Mouse (Mus musculus): ENCODE data around the gene Gm128. TPM values are rescaled to one million over a fixed set of nuclear protein-coding genes. Genes with fewer than 3 reads are reported as not detected.
A peak's percentile ranks its signal among the peaks of the same experiment; 100 is the strongest.

The Gm128 gene
- polyA plus RNA-seq, 1 experiment from 2014 or later = 0.19 TPM

GRCm38 (mm10) chr3:95237541-95238099 is 3.8 kb downstream of the Gm128 start:
- peaks cover 3% of the 10 kb centered on the region; the same call in 1 of the 2 replicates for H3K4me1 ChIP-seq (replicated peaks)
- H3K9ac ChIP-seq = no peak overlapping the region
- ATAC-seq (ENCODE audit: low FRiP score) = no peak
- H3K27me3 ChIP-seq = no peaks in the 10 kb centered on the region
- H3K9me3 ChIP-seq = no peaks in the 10 kb centered on the region
- peaks cover 65% of the 10 kb centered on the region for H3K36me3 ChIP-seq
- no peak overlapping the region for H3K4me2 ChIP-seq
- WGBS = 92% methylated on average over 8 of the region's 8 CpGs
- H3K27ac ChIP-seq = no peak overlapping the region
- no peak overlapping the region for H3K4me3 ChIP-seq

- Histone ChIP-seq H3K4me2 (no peak overlapping the region), H3K27ac (no peak overlapping the region; the same call in 1 of the 2 replicates)
- WGBS = 73% methylated on average over 23 of the region's 23 CpGs
These were observed 5.8 kb downstream of the Gm128 start for GRCm38 (mm10) chr3:95235386-95236301.

GRCm38 (mm10) chr3:95233303-95233980 is 8.0 kb downstream of the Gm128 start:
- peaks cover 36% of the 10 kb centered on the region for H3K4me1 ChIP-seq (replicated peaks)
- H3K9me3 ChIP-seq = no peaks in the 10 kb centered on the region
- no peak overlapping the region for H3K4me2 ChIP-seq
- H3K27me3 ChIP-seq = no peaks in the 10 kb centered on the region
- H3K9ac ChIP-seq = no peak overlapping the region
- H3K36me3 ChIP-seq = peaks cover 70% of the 10 kb centered on the region
- ATAC-seq (ENCODE audit: low FRiP score) = no peak
- 82% methylated on average over 16 of the region's 16 CpGs for WGBS
- H3K27ac ChIP-seq = no peak overlapping the region
- no peak overlapping the region for H3K4me3 ChIP-seq

More at GRCm38 (mm10) chr3:95235386-95236301, 5.8 kb downstream of the Gm128 start:
- H3K4me3 ChIP-seq = no peak overlapping the region
- peaks cover 21% of the 10 kb centered on the region for H3K4me1 ChIP-seq (replicated peaks)
- no peaks in the 10 kb centered on the region for H3K27me3 ChIP-seq
- ATAC-seq (ENCODE audit: low FRiP score) = no peak
- H3K9me3 ChIP-seq = no peaks in the 10 kb centered on the region
- no peak overlapping the region for H3K9ac ChIP-seq
- H3K36me3 ChIP-seq = peaks cover 70% of the 10 kb centered on the region

- no peak overlapping the region for H3K4me3 ChIP-seq
- no peaks in the 10 kb centered on the region for H3K27me3 ChIP-seq
- H3K4me1 ChIP-seq (replicated peaks) = peaks cover 36% of the 10 kb centered on the region
- 0 out of 2 replicates have a peak overlapping the region, but pooled peaks have one; percentile 24 for H3K9ac ChIP-seq
- H3K9me3 ChIP-seq = no peaks in the 10 kb centered on the region
- no peak for ATAC-seq (ENCODE audit: low FRiP score)
- no peak overlapping the region for H3K4me2 ChIP-seq
- 93% methylated on average over 7 of the region's 7 CpGs for WGBS
- H3K36me3 ChIP-seq = peaks cover 63% of the 10 kb centered on the region
- H3K27ac ChIP-seq = no peak overlapping the region
These were observed 8.6 kb downstream of the Gm128 start for GRCm38 (mm10) chr3:95232771-95233170.

GRCm38 (mm10) chr3:95231298-95232221 is 9.8 kb downstream of the Gm128 start, which contains the start of gene Mllt11:
TSS of gene Mllt11 (minus strand) at chr3:95232171.
- peaks cover 38% of the 10 kb centered on the region for H3K4me1 ChIP-seq (replicated peaks)
- ATAC-seq (ENCODE audit: low FRiP score) = no peak
- WGBS = 67% methylated on average over 13 of the region's 13 CpGs
- H3K9me3 ChIP-seq = no peaks in the 10 kb centered on the region
- H3K9ac ChIP-seq = peak within 1 kb of the TSS; percentile 95
- H3K36me3 ChIP-seq = peaks cover 51% of the 10 kb centered on the region
- H3K27ac ChIP-seq = peak within 1 kb of the TSS; percentile 99
- H3K4me2 ChIP-seq = peak within 1 kb of the TSS; percentile 88
- peak within 1 kb of the TSS; percentile 88 for H3K4me3 ChIP-seq
- no peaks in the 10 kb centered on the region for H3K27me3 ChIP-seq

- Histone ChIP-seq H3K4me2 (peak overlapping the region; percentile 88), H3K9me3 (no peaks in the 10 kb centered on the region), H3K4me1 (replicated peaks) (peaks cover 46% of the 10 kb centered on the region), H3K9ac (peak overlapping the region; percentile 95), H3K36me3 (peaks cover 45% of the 10 kb centered on the region), H3K27me3 (no peaks in the 10 kb centered on the region), H3K27ac (peak overlapping the region; percentile 99), H3K4me3 (peak overlapping the region; percentile 88)
- no peak for ATAC-seq (ENCODE audit: low FRiP score)
- WGBS = 31% methylated on average over 8 of the region's 8 CpGs
These were observed 10.7 kb downstream of the Gm128 start for GRCm38 (mm10) chr3:95230495-95231297.

- Histone ChIP-seq H3K36me3 (peaks cover 45% of the 10 kb centered on the region), H3K4me2 (peak overlapping the region; percentile 88), H3K27me3 (no peaks in the 10 kb centered on the region), H3K9ac (peak overlapping the region; percentile 95), H3K9me3 (no peaks in the 10 kb centered on the region), H3K27ac (peak overlapping the region; percentile 99), H3K4me1 (replicated peaks) (peaks cover 54% of the 10 kb centered on the region), H3K4me3 (peak overlapping the region; percentile 88)
- WGBS = under 1% methylated on average over 13 of the region's 13 CpGs
- peak; percentile 2; the same call in 1 of the 2 replicates for ATAC-seq (ENCODE audit: low FRiP score)
These were observed 11.5 kb downstream of the Gm128 start for GRCm38 (mm10) chr3:95229781-95230494.

- ATAC-seq (ENCODE audit: low FRiP score) = peak; percentile 18; the same call in 1 of the 2 replicates
- under 1% methylated on average over 43 of the region's 43 CpGs for WGBS
- Histone ChIP-seq H3K4me2 (peak overlapping the region; percentile 88), H3K9me3 (no peaks in the 10 kb centered on the region), H3K36me3 (peaks cover 42% of the 10 kb centered on the region), H3K9ac (peak overlapping the region; percentile 95), H3K4me3 (peak overlapping the region; percentile 88), H3K4me1 (replicated peaks) (peaks cover 62% of the 10 kb centered on the region), H3K27me3 (no peaks in the 10 kb centered on the region), H3K27ac (peak overlapping the region; percentile 99)
These were observed 12.3 kb downstream of the Gm128 start for GRCm38 (mm10) chr3:95228894-95229780.

- Histone ChIP-seq H3K9me3 (no peaks in the 10 kb centered on the region), H3K4me2 (peak within 1 kb of the TSS; percentile 88), H3K27ac (peak within 1 kb of the TSS; percentile 99), H3K27me3 (no peaks in the 10 kb centered on the region), H3K9ac (peak within 1 kb of the TSS; percentile 95), H3K4me3 (peak within 1 kb of the TSS; percentile 88), H3K36me3 (peaks cover 42% of the 10 kb centered on the region), H3K4me1 (replicated peaks) (peaks cover 65% of the 10 kb centered on the region)
- under 1% methylated on average over 64 of the region's 64 CpGs for WGBS
- peak; percentile 91 for ATAC-seq (ENCODE audit: low FRiP score)
These were observed 13.1 kb downstream of the Gm128 start, which contains the start of gene Cdc42se1 for GRCm38 (mm10) chr3:95228148-95228893. TSS of gene Cdc42se1 (plus strand) at chr3:95228732.
